Mouse (Mus musculus) forebrain, embryonic 14.5 days (tissue): ENCODE measurements at regions not wholly inside any gene's neighbourhood (a gene's known extent, or its start where the extent isn't known, plus 50 kb on each side); places are given as distances from the start of the nearest gene placed in this dataset.
A peak's percentile ranks its signal among the peaks of the same experiment; 100 is the strongest.
"Not testable (repeated sequence)": the region's sequence is repeated elsewhere in the genome, so short reads cannot be mapped to it uniquely, and the experiment has no call there.

Experiments
- ATAC-seq: fragments of 200-750 bp; cut with Nextera tagmentation; 2 replicates; pipeline ENCODE4 v1.8.0; 2017; ENCODE audit warnings: mild to moderate bottlenecking, moderate library complexity
- DNase-seq: peaks from one replicate; pipeline ENCODE4 v3.0.0-alpha.2; 2015; ENCODE audit warnings: low spot score
- H3K27ac ChIP-seq: fragments of 300-500 bp; sonication (generic); 2 replicates; pipeline ENCODE4 v1.5.1; 2014; ENCODE audit warnings: low read depth, mild to moderate bottlenecking, control low read depth, low read length, moderate library complexity
- H3K27me3 ChIP-seq: fragments of 300-500 bp; sonication (generic); replicated peaks from 2 replicates; pipeline ENCODE4 v1.6.1; 2014; ENCODE audit warnings: low read length, control low read depth, mixed read lengths; ENCODE audit not compliant: control insufficient read depth, insufficient read depth
- H3K36me3 ChIP-seq: fragments of 300-500 bp; sonication (generic); 2 replicates; pipeline ENCODE4 v1.6.1; 2014; ENCODE audit warnings: low read length, control low read depth; ENCODE audit not compliant: control insufficient read depth, insufficient read depth
- H3K4me1 ChIP-seq: fragments of 300-500 bp; sonication (generic); 2 replicates; pipeline ENCODE4 v1.6.1; 2014; ENCODE audit warnings: antibody characterized with exemption, low read length, control low read depth; ENCODE audit not compliant: control insufficient read depth, insufficient read depth
- H3K4me2 ChIP-seq: fragments of 300-500 bp; sonication (generic); 2 replicates; pipeline ENCODE4 v1.6.1; 2014; ENCODE audit warnings: mild to moderate bottlenecking, control low read depth, low read length
- H3K4me3 ChIP-seq: fragments of 300-500 bp; sonication (generic); 2 replicates; pipeline ENCODE4 v1.5.1; 2014; ENCODE audit warnings: low read depth, low read length, control low read depth
- H3K9ac ChIP-seq: fragments of 300-500 bp; sonication (generic); 2 replicates; pipeline ENCODE4 v1.6.1; 2014; ENCODE audit warnings: mild to moderate bottlenecking, low read length, control low read depth, moderate library complexity
- H3K9me3 ChIP-seq: fragments of 300-500 bp; sonication (generic); replicated peaks from 2 replicates; pipeline ENCODE4 v1.6.1; 2016; ENCODE audit warnings: low read length, control low read depth, mixed read lengths; ENCODE audit not compliant: control insufficient read depth
- WGBS: fragments of 180-500 bp; shearing (Covaris S2); extraction: QIAGEN DNeasy Blood & Tissue Kit; methylation state at CpG from one replicate; pipeline ENCODE4 v1.1.7; 2014; 5-methylcytosine and 5-hydroxymethylcytosine counted together

DNA sequence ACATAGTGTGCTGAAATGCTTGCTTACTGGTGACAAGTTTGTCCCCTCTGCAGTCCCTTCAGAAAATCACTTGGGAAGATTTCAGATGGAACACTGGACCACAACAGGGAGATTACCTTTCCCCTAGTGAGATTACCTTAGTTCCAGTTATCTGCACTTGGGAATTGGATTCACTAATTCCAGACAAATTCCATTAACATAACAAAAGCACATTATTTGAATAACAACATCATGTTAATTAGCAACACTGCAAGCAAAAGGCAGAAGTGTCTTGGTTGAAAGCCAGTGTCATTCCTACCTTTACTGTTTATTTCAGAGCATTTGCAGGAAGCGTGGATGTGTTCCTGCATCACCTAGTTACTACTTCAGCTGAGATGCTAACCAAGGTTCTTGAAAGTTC lies 355.6 kb downstream of the Impad1 start:
- ATAC-seq (no peak), DNase-seq (no peak)
- H3K27ac ChIP-seq, result no peak overlapping the region
- H3K9ac ChIP-seq, result no peak overlapping the region
- H3K4me2 ChIP-seq, result no peak overlapping the region
- no peaks in the 10 kb centered on the region for H3K27me3 ChIP-seq
- H3K9me3 ChIP-seq, result no peaks in the 10 kb centered on the region
- 50% methylated on average over 1 of the region's 1 CpGs for WGBS
- H3K4me1 ChIP-seq, result no peaks in the 10 kb centered on the region
- no peaks in the 10 kb centered on the region for H3K36me3 ChIP-seq
- H3K4me3 ChIP-seq, result no peak overlapping the region

DNA sequence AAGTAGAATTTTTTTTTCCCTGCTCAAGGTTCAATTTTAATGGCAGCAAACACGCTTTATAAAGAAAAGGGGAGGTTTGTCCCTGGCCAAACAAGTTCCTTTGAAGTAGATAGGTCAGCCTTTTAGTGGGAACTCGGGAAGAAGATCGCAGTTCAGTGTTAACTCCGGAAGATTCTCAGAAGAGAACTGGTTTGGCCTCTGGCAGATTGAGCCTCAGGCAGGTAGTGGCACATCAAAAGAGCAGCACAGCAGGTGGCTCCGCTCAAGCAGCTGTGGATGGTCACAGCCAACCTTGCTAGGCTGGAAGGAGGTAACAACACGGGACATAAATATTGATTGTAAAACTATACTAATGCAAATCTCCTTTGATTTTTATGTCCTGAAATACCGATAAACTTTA lies 347.2 kb upstream of the Sdr16c6 start:
- H3K36me3 ChIP-seq, H3K9ac ChIP-seq, H3K4me2 ChIP-seq, H3K9me3 ChIP-seq, H3K27me3 ChIP-seq, DNase-seq, H3K4me1 ChIP-seq, ATAC-seq, H3K27ac ChIP-seq, H3K4me3 ChIP-seq: not testable (repeated sequence)
- 38% methylated on average over 7 of the region's 7 CpGs for WGBS

DNA sequence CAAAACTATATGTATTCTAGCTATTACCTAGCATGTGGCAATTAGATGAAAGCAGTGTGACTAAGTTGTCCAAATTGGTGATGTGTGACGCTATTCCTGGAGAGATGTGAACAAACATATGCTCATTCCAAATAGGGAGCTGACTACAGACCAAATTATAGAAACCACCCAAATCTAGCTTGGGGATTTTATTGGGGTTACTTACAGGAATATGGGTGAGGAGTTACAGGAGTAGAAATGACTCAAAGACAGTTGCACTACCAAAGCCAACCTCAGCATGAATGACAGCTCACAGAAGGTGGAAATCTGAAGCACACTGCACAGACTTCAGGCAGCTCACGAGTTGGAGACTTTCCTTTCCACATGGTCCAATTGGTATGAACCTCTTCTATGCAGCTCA lies 326.5 kb upstream of the Sdr16c6 start:
- no peak overlapping the region for H3K27ac ChIP-seq
- H3K27me3 ChIP-seq, result no peaks in the 10 kb centered on the region
- WGBS, result 82% methylated on average over 2 of the region's 2 CpGs
- no peak overlapping the region for H3K9ac ChIP-seq
- ATAC-seq (no peak), DNase-seq (no peak)
- no peak overlapping the region for H3K4me3 ChIP-seq
- no peak overlapping the region for H3K4me2 ChIP-seq
- no peaks in the 10 kb centered on the region for H3K4me1 ChIP-seq
- H3K36me3 ChIP-seq, result no peaks in the 10 kb centered on the region
- no peaks in the 10 kb centered on the region for H3K9me3 ChIP-seq

DNA sequence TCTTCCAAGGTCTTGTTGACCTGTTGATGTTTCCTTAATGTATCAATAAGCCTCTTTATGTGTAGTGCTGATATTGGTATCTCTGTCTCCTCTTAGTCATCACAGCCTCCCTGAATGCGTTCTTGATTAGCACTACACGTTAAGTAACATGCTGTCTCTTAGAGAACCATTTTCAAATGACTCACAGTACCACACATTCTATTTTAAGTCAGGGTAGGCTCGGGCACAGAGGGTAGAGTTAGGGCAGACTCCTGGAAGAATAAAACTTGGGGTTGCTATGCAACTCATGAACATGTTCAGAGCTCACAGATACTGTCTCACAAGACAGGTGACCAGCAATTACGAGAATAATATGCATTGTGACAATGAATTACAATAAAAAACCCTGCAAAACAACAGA lies 320.1 kb upstream of the Sdr16c6 start:
- 86% methylated on average over 4 of the region's 4 CpGs for WGBS
- no peaks in the 10 kb centered on the region for H3K9me3 ChIP-seq
- DNase-seq, result no peak
- H3K4me1 ChIP-seq, result no peaks in the 10 kb centered on the region
- H3K36me3 ChIP-seq, result no peaks in the 10 kb centered on the region
- no peak overlapping the region for H3K9ac ChIP-seq
- H3K4me3 ChIP-seq, result no peak overlapping the region
- ATAC-seq, result no peak
- no peaks in the 10 kb centered on the region for H3K27me3 ChIP-seq
- no peak overlapping the region for H3K27ac ChIP-seq
- H3K4me2 ChIP-seq, result no peak overlapping the region

DNA sequence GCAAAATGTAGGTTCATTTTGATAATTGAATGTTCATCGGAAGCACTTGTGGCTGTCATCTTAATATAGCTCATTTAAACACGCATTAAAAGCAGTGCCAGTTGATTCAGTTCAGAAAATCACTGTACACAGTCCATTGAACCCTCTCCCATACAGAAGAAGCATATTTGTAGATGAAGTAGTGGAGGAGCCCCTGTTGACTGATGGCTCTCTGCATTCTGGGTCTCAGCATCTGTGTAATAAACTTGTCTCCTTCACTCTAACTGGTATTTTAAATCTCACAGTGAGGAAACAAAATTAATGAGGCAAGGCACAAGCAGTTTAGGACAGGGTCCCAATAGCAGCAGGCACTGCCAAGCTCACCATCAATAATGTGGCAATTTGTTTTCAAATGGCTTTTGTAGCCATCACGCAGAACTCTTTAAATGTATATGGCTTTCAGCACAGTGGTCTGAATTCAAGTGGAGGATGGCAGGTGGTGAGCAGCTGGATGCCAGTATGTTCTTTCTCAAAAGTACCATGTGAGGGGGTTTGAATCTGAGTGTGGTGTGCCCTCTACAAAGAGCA lies 302.8 kb upstream of the Sdr16c6 start:
- H3K27me3 ChIP-seq, result no peaks in the 10 kb centered on the region
- H3K4me1 ChIP-seq, result no peaks in the 10 kb centered on the region
- whole genome bisulfite sequencing, result 78% methylated on average over 3 of the region's 3 CpGs

DNA sequence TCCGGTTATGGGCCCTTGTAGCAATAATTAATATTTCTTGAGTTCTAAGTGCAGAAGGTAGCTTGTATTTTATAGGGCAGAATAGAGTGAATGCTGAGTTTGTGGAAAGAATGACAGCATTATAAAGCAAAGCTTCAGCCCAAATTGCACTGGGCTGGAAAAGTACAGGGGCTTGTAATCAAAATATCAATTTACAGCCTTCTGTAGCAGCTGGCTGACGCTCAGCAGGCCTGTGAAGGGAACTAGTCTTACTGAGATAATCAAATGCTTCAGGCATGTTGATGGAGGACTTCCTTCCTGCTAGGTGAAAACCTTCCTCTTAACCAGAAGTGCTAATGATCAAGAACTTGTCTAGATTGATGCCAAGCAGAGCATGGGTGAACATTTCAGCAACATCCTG lies 257.9 kb upstream of the Sdr16c6 start:
- no peaks in the 10 kb centered on the region for H3K9me3 ChIP-seq
- H3K4me2 ChIP-seq, result no peak overlapping the region
- 61% methylated on average over 2 of the region's 2 CpGs for WGBS
- no peak overlapping the region for H3K4me3 ChIP-seq
- DNase-seq (peak; percentile 10), ATAC-seq (no peak)
- no peaks in the 10 kb centered on the region for H3K27me3 ChIP-seq
- H3K9ac ChIP-seq, result no peak overlapping the region
- no peak overlapping the region for H3K27ac ChIP-seq
- no peaks in the 10 kb centered on the region for H3K4me1 ChIP-seq
- H3K36me3 ChIP-seq, result no peaks in the 10 kb centered on the region

More for the DNA sequence above, 302.8 kb upstream of the Sdr16c6 start:
- DNase-seq (no peak), ATAC-seq (no peak)
- Histone ChIP-seq H3K4me3 (no peak overlapping the region), H3K4me2 (no peak overlapping the region), H3K9ac (no peak overlapping the region), H3K9me3 (no peaks in the 10 kb centered on the region), H3K27ac (no peak overlapping the region), H3K36me3 (no peaks in the 10 kb centered on the region)

DNA sequence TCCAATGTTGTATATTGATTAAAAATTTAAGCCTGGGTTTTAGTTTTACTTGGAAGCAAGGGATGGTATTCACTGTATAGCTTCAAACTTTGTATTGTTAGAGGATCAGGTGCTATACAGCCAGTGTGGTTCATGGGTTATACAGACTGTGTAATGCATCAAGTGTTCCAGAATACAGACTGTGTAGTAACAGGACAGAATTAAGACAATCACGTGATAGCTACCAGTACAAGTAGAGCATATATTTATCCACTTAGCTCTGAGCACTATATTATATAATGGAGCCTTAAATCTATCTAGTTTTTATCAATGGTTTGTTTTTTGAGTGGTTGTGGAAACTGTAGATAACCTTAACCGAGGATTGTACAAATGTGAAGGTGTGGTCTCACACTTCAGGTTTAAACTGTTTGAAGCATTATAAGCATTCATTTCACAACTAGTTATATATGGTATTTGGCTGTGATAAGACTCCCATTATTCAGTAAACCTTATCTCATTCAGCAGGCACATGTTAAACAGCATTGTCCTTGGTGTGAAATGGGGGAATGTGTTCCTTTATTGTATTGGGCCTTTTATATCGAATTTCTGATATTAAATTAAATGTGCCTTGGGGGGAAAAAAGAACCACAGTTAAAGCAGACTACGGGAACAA lies 256.3 kb upstream of the Sdr16c6 start:
- Histone ChIP-seq H3K4me2 (no peak overlapping the region), H3K4me3 (no peak overlapping the region), H3K27me3 (no peaks in the 10 kb centered on the region), H3K27ac (no peak overlapping the region), H3K36me3 (no peaks in the 10 kb centered on the region), H3K9me3 (no peaks in the 10 kb centered on the region), H3K4me1 (no peaks in the 10 kb centered on the region), H3K9ac (no peak overlapping the region)
- no peak for ATAC-seq
- WGBS, result 86% methylated on average over 4 of the region's 4 CpGs
- DNase-seq, result no peak

DNA sequence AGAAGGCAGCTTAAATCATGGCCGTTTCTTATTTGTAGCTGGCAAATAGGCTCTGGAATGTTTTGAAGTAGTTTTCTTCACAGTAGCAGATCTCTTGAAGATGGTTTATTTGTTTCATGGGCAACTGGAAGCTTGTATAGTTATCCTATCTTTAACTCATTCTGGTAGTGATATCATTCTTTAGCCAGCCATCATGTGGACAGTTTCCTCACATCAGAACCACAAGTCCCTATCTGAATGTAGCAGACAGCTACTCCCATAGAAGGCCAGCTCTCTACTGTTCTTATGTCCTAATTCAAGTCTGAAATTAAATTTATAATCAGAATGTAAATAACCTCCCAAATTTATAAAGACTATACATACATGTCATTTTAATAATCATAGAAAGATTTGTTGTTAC lies 253.8 kb upstream of the Sdr16c6 start:
- Histone ChIP-seq H3K4me2 (no peak overlapping the region), H3K27me3 (no peaks in the 10 kb centered on the region), H3K36me3 (no peaks in the 10 kb centered on the region), H3K4me3 (no peak overlapping the region), H3K4me1 (no peaks in the 10 kb centered on the region), H3K27ac (no peak overlapping the region), H3K9me3 (no peaks in the 10 kb centered on the region), H3K9ac (no peak overlapping the region)
- WGBS, result 94% methylated on average over 1 of the region's 1 CpGs
- DNase-seq (no peak), ATAC-seq (no peak)

DNA sequence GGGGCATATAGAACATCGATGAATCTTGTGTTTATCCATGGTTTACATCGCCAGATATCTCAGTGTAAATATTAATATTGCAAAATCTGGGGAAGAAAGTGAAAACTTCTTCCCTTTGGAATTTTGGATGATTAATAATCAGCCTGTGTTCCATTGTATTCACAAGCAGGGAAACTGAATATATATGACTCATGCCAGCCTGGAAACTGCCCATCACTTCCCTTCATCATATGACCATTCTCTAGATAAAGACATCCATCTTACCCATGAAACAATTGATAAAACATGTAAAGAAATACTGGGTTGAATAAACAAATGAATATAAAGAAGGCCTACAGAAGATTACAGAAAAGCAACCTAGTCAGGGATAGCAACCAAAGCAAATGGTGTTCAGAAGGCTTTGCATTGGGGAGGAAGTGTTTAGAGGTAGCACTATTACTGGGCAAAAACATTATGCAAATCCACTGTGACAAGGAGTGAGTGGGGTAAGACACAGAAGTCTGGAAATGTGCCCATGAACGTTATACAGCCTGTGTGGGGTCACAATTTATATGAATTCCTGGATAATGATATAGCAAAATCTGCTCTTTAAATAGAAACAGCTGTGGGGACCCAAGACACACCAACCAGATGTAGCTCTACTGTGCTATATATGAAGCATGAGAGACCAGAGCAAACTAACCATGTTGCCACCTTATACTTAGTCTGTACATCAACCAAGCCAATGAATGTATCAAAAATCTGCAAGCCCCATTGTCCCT lies 238.5 kb upstream of the Sdr16c6 start:
- H3K4me1 ChIP-seq, result no peaks in the 10 kb centered on the region

More for the DNA sequence above, 238.5 kb upstream of the Sdr16c6 start:
- Histone ChIP-seq H3K4me2 (no peak overlapping the region), H3K9me3 (no peaks in the 10 kb centered on the region), H3K27ac (no peak overlapping the region), H3K9ac (no peak overlapping the region), H3K4me3 (no peak overlapping the region), H3K27me3 (no peaks in the 10 kb centered on the region), H3K36me3 (no peaks in the 10 kb centered on the region)
- no peak for ATAC-seq
- WGBS, result 84% methylated on average over 3 of the region's 3 CpGs
- DNase-seq, result no peak
